Mouse (Mus musculus): ENCODE measurements around the gene Lrp5.

Lrp5 gene

DNA sequence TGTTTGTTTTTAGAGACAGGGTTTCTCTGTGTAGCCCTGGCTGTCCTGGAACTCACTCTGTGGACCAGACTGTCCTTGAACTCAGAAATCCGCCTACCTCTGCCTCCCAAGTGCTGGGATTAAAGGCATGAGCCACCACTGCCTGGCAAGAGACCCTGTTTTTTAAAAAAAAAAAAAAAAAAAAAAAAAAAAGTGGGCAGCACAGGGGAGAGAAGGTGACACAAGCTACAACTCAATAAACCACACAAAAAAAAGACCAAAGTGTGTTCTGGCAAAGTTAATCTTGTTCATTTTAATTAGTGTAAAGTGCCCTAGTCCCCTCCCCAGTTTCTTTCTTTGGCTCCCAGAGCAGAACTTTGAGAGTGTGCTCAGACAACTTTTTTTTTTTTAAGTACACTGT is 137.1 kb downstream of the Lrp5 start:
- no peak for DNase-seq

DNA sequence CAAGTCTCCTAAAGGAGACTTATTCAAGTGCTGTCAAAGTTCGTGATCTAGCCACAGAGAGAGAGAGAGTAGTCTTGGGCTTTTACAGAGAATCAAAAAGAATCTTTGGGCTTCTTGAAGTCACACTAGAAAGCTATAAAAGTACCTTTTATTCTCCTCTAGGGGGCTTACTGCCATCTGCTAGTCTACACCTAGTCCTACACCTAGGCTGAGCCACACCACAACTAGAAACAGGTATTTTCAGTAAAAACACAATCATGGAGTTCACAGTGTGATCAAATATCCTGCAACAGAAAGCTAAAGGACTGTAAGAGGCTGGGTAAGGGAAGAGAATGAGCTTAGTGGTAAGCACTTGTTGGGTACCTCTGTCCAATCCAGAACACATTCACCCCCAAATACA is 138.1 kb downstream of the Lrp5 start:
- no peak for DNase-seq

DNA sequence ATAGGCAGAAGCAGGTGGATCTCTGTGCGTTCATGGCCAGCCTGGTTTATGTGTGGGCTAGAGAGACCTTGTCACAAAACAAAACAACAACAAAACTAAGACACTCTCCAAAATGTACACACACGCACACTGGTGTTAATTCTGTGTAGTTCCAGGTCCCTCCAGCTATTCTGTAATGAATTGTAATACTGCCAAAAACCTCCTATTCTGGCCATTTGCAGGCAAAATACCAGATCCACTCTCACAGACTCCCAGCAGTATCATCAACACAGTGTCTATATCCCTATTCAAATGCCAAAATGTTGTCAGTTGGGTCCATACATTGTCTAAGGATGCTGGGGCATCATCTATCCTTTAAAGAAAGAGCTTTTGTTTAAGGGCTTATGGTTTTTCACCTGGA is 141.4 kb downstream of the Lrp5 start:
- no peak for DNase-seq

DNA sequence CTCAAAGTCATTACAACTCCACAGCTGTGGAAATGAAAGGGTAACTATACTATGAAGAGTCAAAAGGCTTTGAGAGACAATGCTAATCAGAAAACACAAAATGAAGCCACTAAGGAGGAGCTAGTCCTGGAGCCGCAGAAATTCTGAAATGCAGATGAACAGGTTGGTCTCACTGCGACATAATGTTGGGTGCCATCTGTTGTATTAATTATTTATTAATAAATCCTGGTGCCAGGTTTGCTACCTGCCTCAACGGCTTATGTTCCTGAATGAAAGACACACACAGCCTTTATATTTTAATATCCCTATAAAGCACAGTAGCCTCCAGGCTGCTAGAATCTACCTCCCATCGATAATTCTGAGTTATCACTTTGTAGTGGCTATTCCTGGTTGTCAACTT is 143.8 kb downstream of the Lrp5 start:
- DNase-seq = no peak

DNA sequence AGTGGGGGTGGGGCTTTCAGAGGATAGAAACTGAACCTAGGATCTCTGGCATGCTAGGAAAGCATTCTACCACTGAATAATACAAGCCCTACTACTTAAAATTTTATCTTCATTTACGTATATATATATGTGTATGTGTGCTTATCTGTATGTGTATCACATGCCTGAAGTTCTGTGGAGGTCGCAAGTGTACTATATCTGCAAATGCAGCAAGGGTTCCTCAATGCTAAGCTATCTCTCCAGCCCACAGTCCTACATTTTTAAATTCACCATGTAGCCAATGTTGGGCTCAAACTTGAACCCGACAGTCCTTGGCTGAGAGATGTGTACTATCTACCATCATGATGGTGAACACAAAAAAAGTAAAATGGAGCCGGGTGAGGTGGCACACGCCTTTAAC is 145.4 kb downstream of the Lrp5 start:
- DNase-seq = no peak

DNA sequence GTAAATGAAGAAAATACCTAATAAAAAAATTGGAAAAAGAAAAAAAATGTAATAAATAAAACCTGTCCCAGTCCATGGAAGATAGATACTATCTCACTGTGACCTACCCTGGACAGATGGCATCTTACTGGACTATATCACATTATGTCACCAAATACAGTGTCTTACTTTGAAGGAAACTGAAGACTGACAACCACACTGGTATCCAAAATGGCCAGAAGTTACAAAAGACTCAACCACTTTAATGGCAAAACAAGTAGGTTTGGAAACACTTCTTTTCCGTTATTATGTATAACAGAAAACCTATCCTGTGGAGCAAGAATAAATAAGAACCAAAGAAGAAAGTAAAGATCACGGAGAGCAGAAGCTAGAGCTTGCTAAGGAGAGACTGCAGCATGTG is 146.1 kb downstream of the Lrp5 start:
- DNase-seq = no peak

DNA sequence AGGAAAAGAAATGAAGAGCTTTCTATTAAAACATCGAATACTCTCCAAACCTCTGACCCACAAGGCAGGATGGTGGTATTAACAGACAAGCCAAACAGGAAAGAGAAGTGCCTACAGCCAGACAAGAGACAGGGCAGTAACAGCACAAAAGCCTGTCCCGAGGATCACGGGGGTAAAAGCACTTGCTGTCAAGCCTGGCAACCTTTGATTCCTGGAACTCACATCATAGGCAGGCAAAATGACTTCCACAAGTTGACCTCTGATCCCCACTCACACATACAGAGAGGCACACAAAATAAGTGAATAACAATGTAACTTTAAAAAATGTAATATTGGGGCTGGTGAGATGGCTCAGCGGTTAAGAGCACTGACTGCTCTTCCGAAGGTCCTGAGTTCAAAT is 146.9 kb downstream of the Lrp5 start:
- DNase-seq = no peak

DNA sequence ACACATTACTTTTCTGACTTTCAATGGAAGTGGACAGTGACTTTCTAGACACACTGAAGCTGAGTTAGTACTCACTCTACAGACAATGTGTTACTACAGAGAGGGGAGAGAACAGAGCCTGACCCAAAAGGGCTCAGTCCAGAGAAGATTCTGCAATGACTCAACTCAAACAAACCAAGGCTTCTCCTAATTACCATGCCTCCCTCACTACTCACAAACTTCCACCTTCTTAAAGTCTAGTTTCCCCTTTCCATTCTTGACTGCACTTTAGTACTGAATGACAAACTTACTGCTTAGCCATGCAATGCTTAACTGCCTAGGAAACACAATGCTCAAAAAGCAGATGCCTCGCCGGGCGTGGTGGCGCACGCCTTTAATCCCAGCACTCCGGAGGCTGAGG is 148.7 kb downstream of the Lrp5 start:
- no peak for DNase-seq

DNA sequence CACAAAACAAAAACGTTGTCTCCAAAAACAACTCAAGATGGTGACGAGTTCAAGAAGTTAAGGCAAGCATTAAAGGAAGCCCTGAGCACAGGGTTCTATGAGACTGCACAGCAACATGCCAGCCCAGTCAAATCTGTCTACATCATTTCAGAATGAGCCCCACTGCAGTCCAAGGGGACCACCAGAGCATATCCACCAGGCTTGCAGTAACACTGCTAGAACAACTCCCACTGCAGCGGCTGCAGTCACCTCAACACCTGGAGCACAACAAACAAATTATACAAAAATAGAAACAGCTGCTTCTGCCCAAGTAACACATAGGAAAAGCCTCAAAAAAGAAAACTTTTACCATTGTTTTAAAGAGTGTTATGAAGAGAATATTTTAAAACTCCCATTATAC is 151.4 kb downstream of the Lrp5 start:
- no peak for DNase-seq
